Mouse (Mus musculus) kidney, postnatal 25 days (tissue): Measurements from ENCODE around the gene Kdelc2.

Experiments
- DNase-seq, 2 experiments: peaks; one replicate each; pipeline ENCODE4 v3.0.0; 2021; ENCODE audit warnings: mixed read lengths in 2 of 2

Gene Kdelc2

GRCm38 (mm10) chr9:53383951-53384866 lies at the start of gene Kdelc2:
Gene Kdelc2, plus strand, starts transcription at chr9:53384025.
- DNase-seq, result peak; percentile 76 to 89

- DNase-seq, result no peak
Measured at GRCm38 (mm10) chr9:53335131-53335530, 48.7 kb upstream of the Kdelc2 start.

- DNase-seq, result no peak
Measured at GRCm38 (mm10) chr9:53339603-53340002, 44.2 kb upstream of the Kdelc2 start.

GRCm38 (mm10) chr9:53340328-53340916 lies 43.4 kb upstream of the Kdelc2 start:
- no peak for DNase-seq

GRCm38 (mm10) chr9:53340969-53341368 lies 42.9 kb upstream of the Kdelc2 start:
- peak; percentile 68 to 81 for DNase-seq

- no peak for DNase-seq
Measured at GRCm38 (mm10) chr9:53341981-53342380, 41.8 kb upstream of the Kdelc2 start.

GRCm38 (mm10) chr9:53344646-53345432 lies 39.0 kb upstream of the Kdelc2 start:
- no peak for DNase-seq

- no peak for DNase-seq
Measured at GRCm38 (mm10) chr9:53345728-53346127, 38.1 kb upstream of the Kdelc2 start.

GRCm38 (mm10) chr9:53346402-53346801 lies 37.4 kb upstream of the Kdelc2 start:
- no peak for DNase-seq

GRCm38 (mm10) chr9:53349211-53349610 lies 34.6 kb upstream of the Kdelc2 start:
- DNase-seq, result no peak

- DNase-seq, result no peak
Measured at GRCm38 (mm10) chr9:53350331-53350730, 33.5 kb upstream of the Kdelc2 start.

GRCm38 (mm10) chr9:53351899-53352298 lies 31.9 kb upstream of the Kdelc2 start:
- DNase-seq, result no peak

- DNase-seq, result no peak
Measured at GRCm38 (mm10) chr9:53353161-53353560, 30.7 kb upstream of the Kdelc2 start.

GRCm38 (mm10) chr9:53356219-53357155 lies 27.3 kb upstream of the Kdelc2 start:
- peak in 1 of 2 experiments; percentile 42 for DNase-seq

- no peak for DNase-seq
Measured at GRCm38 (mm10) chr9:53371339-53371738, 12.5 kb upstream of the Kdelc2 start.

GRCm38 (mm10) chr9:53375907-53376306 lies 7.9 kb upstream of the Kdelc2 start:
- no peak for DNase-seq

- DNase-seq, result peak in 1 of 2 experiments; percentile 13
Measured at GRCm38 (mm10) chr9:53376820-53377219, 7.0 kb upstream of the Kdelc2 start.

- no peak for DNase-seq
Measured at GRCm38 (mm10) chr9:53377597-53377996, 6.2 kb upstream of the Kdelc2 start.

GRCm38 (mm10) chr9:53378171-53378570 lies 5.7 kb upstream of the Kdelc2 start:
- no peak for DNase-seq

- DNase-seq, result no peak
Measured at GRCm38 (mm10) chr9:53380595-53380994, 3.2 kb upstream of the Kdelc2 start.

GRCm38 (mm10) chr9:53381113-53381615 lies 2.7 kb upstream of the Kdelc2 start:
- DNase-seq, result no peak

- peak in 1 of 2 experiments; percentile 16 for DNase-seq
Measured at GRCm38 (mm10) chr9:53384873-53385272, 1.0 kb downstream of the Kdelc2 start.
